Mouse (Mus musculus) midbrain, postnatal 0 days (tissue): ENCODE measurements at regions not wholly inside any gene's neighbourhood (a gene's known extent, or its start where the extent isn't known, plus 50 kb on each side); places are given as distances from the start of the nearest gene placed in this dataset.

ENCODE experiments used
- ATAC-seq: fragments of 200-750 bp; cut with Nextera tagmentation; 2 replicates; pipeline ENCODE4 v1.8.0; 2017; ENCODE audit warnings: moderate number of reproducible peaks, mild to moderate bottlenecking, moderate TSS enrichment, moderate library complexity; ENCODE audit not compliant: low FRiP score
- DNase-seq: peaks from one replicate; pipeline ENCODE4 v3.0.0-alpha.2; 2015; ENCODE audit warnings: low spot score
- H3K27ac ChIP-seq: fragments of 300-500 bp; sonication (generic); 2 replicates; pipeline ENCODE4 v1.5.1; 2014; ENCODE audit warnings: low read depth, mild to moderate bottlenecking, low read length, mixed read lengths
- H3K27me3 ChIP-seq: fragments of 300-500 bp; sonication (generic); 2 replicates; pipeline ENCODE4 v1.6.1; 2014; ENCODE audit warnings: low read length, control low read depth, mixed read lengths; ENCODE audit not compliant: insufficient read depth
- H3K36me3 ChIP-seq: fragments of 300-500 bp; sonication (generic); 2 replicates; pipeline ENCODE4 v1.6.1; 2014; ENCODE audit warnings: low read length, control low read depth, mixed read lengths; ENCODE audit not compliant: insufficient read depth
- H3K4me1 ChIP-seq: fragments of 300-500 bp; sonication (generic); 2 replicates; pipeline ENCODE4 v1.6.1; 2014; ENCODE audit warnings: mild to moderate bottlenecking, control low read depth, antibody characterized with exemption, low read length, mixed read lengths; ENCODE audit not compliant: insufficient read depth
- H3K4me2 ChIP-seq: fragments of 300-500 bp; sonication (generic); 2 replicates; pipeline ENCODE4 v1.6.1; 2014; ENCODE audit warnings: low read depth, mild to moderate bottlenecking, low read length, mixed read lengths; ENCODE audit not compliant: poor library complexity, severe bottlenecking
- H3K4me3 ChIP-seq: fragments of 300-500 bp; sonication (generic); 2 replicates; pipeline ENCODE4 v1.5.1; 2014; ENCODE audit warnings: low read depth, mild to moderate bottlenecking, low read length, moderate library complexity
- H3K9ac ChIP-seq: fragments of 300-500 bp; sonication (generic); replicated peaks from 2 replicates; pipeline ENCODE4 v1.6.1; 2014; ENCODE audit warnings: mild to moderate bottlenecking, low read length, moderate library complexity, mixed read lengths; ENCODE audit not compliant: poor library complexity, severe bottlenecking
- H3K9me3 ChIP-seq: fragments of 300-500 bp; sonication (generic); 2 replicates; pipeline ENCODE4 v1.6.1; 2016; ENCODE audit warnings: low read length, control low read depth
- CTCF ChIP-seq: IDR thresholded peaks from 2 replicates; pipeline ENCODE4 v1.5.1; 2016; ENCODE audit warnings: antibody characterized with exemption, mild to moderate bottlenecking
- WGBS: fragments of 180-500 bp; shearing (Covaris S2); extraction: QIAGEN DNeasy Blood & Tissue Kit; methylation state at CpG from one replicate; pipeline ENCODE4 v1.1.7; 2014; 5-methylcytosine and 5-hydroxymethylcytosine counted together

DNA sequence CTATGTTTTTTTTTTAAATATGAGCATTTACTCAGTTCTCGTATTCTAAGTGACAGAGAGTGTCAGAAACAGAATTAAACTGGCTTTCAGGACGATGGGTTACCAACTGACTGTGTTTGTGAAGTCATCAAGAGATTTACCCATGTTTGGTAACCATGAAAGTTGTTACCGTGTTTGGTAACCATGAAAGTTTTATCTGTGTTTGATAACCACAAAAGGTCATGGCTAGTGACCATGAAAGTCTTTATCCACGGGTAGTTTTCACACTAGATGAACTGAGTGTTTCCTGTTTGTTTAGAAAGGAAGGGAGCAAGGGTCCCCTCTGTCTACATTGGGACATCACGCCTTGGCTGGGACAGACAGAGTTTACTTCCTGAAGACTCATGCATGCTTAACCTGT lies 72.8 kb downstream of the Dyrk2 start:
- no peak for TF ChIP-seq CTCF
- Histone ChIP-seq H3K4me1 (no peaks in the 10 kb centered on the region), H3K4me2 (no peak overlapping the region), H3K4me3 (no peak overlapping the region), H3K27ac (no peak overlapping the region), H3K27me3 (no peaks in the 10 kb centered on the region), H3K9ac (no peak overlapping the region), H3K9me3 (no peaks in the 10 kb centered on the region), H3K36me3 (no peaks in the 10 kb centered on the region)
- DNase-seq, result no peak
- no peak for ATAC-seq
- 87% methylated on average over 5 of the region's 5 CpGs for whole genome bisulfite sequencing

DNA sequence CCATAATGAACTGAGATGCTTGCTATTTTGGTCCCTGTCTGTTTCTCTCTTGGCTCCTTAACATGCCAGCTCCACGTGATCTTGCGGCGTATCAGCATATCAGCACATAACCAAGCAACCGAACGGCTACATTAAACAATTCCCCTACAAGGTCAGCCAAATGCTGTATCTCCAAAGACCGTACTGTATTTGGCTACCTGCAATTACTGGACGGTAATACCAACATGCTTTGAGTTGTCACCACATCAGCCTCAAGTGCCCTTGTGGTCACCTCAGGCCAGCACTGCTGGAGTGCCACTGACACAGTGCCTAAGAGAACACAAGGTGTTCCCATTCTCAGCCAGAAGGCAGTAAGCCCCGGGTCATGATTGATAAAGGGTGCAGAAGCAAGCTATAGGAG lies 70.2 kb downstream of the Dyrk2 start:
- DNase-seq (no peak), ATAC-seq (no peak)
- H3K27ac ChIP-seq, result no peak overlapping the region
- H3K4me1 ChIP-seq, result no peaks in the 10 kb centered on the region
- no peak overlapping the region for H3K4me3 ChIP-seq
- H3K9ac ChIP-seq, result no peak overlapping the region
- no peaks in the 10 kb centered on the region for H3K9me3 ChIP-seq
- H3K36me3 ChIP-seq, result no peaks in the 10 kb centered on the region
- no peak for TF ChIP-seq CTCF
- 93% methylated on average over 8 of the region's 8 CpGs for WGBS
- no peak overlapping the region for H3K4me2 ChIP-seq
- H3K27me3 ChIP-seq, result no peaks in the 10 kb centered on the region

DNA sequence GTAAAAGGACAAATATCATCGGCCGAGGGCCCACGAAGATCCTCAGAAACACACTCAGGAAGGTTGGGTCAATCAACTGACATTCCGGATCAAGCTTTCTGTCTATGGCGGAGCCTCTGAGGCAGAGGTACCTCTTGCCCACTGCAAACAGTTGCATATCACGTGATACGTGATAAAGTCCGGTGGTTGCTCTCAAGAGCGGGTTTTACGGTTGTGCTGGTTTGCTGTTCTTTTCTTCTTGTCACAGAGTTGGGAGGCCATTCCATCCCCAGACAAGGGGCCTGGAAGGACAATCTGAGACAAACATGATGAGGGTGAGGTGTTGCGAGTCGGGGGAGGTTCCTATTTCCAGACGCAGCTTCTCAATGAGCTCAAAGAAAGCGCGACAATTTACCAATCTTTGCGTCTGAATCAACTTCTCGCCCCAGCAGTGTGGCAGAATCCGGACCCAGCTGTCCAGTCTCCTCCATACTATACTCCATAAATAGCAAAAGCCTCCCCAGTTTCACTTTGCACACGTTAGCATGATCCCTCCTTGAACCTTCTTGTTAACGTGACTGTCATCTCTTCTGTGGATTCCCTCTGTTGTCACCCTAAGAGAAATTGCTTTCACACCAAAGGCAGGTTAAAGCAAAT lies 66.0 kb downstream of the Dyrk2 start:
- H3K4me3 ChIP-seq, result no peak overlapping the region
- no peak overlapping the region for H3K4me2 ChIP-seq
- H3K27me3 ChIP-seq, result no peaks in the 10 kb centered on the region
- H3K36me3 ChIP-seq, result no peaks in the 10 kb centered on the region
- H3K4me1 ChIP-seq, result no peaks in the 10 kb centered on the region
- H3K9me3 ChIP-seq, result no peaks in the 10 kb centered on the region
- 87% methylated on average over 20 of the region's 20 CpGs for WGBS
- H3K9ac ChIP-seq, result no peak overlapping the region
- DNase-seq, result no peak
- no peak overlapping the region for H3K27ac ChIP-seq
- no peak for TF ChIP-seq CTCF
- no peak for ATAC-seq

DNA sequence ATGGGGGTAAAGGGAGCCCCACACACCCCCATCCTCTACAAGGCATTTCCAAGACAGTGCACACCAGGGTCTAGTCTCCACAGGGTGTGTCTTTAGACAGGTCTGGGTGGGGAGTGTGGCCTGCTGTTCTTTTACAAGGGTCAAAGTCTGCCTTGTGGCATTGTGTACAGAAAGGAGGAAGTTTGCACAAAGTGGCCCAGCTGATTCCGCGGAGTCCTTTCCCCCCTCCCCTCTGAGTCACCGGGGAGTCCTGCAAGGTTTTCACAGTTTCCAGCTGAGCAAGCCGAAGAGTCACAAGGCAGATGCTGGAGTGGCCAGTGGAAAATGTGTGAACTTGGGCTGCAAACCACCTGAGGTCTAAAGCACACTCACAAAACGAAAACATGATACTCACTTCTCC lies 65.4 kb downstream of the Dyrk2 start:
- WGBS, result 66% methylated on average over 5 of the region's 5 CpGs
- H3K36me3 ChIP-seq, result no peaks in the 10 kb centered on the region

More for the DNA sequence above, 65.4 kb downstream of the Dyrk2 start:
- no peaks in the 10 kb centered on the region for H3K27me3 ChIP-seq
- H3K4me1 ChIP-seq, result no peaks in the 10 kb centered on the region
- DNase-seq (no peak), ATAC-seq (no peak)
- H3K9me3 ChIP-seq, result no peaks in the 10 kb centered on the region
- no peak overlapping the region for H3K9ac ChIP-seq
- no peak overlapping the region for H3K4me2 ChIP-seq
- H3K27ac ChIP-seq, result no peak overlapping the region
- TF ChIP-seq CTCF, result no peak
- H3K4me3 ChIP-seq, result no peak overlapping the region
